Mouse (Mus musculus) naive thymus-derived CD4-positive, alpha-beta T cell, adult 2 months (primary cell): Measurements from ENCODE around the gene Rcan1.
"Not testable (repeated sequence)": the region's sequence is repeated elsewhere in the genome, so short reads cannot be mapped to it uniquely, and the experiment has no call there.

Experiments
- DNase-seq: peaks from one replicate; pipeline ENCODE4 v3.0.0-alpha.2; 2011; ENCODE audit warnings: low read depth

The Rcan1 gene

GRCm38 (mm10) chr16:92470706-92471105 is at the start of gene Rcan1:
Gene Rcan1, minus strand, starts transcription at chr16:92470867.
- DNase-seq: no peak

GRCm38 (mm10) chr16:92519820-92520492 is 49.3 kb upstream of the Rcan1 start:
- peak; percentile 60 for DNase-seq

- no peak for DNase-seq
Observed at GRCm38 (mm10) chr16:92518718-92519117, 48.1 kb upstream of the Rcan1 start.

- no peak for DNase-seq
Observed at GRCm38 (mm10) chr16:92516139-92516538, 45.5 kb upstream of the Rcan1 start.

- not testable (repeated sequence) for DNase-seq
Observed at GRCm38 (mm10) chr16:92514896-92515295, 44.2 kb upstream of the Rcan1 start.

GRCm38 (mm10) chr16:92511773-92512391 is 41.2 kb upstream of the Rcan1 start:
- peak; percentile 53 for DNase-seq

- no peak for DNase-seq
Observed at GRCm38 (mm10) chr16:92510835-92511772, 40.4 kb upstream of the Rcan1 start.

GRCm38 (mm10) chr16:92507573-92507972 is 36.9 kb upstream of the Rcan1 start:
- no peak for DNase-seq

- DNase-seq: no peak
Observed at GRCm38 (mm10) chr16:92503105-92503504, 32.4 kb upstream of the Rcan1 start.

GRCm38 (mm10) chr16:92500534-92500933 is 29.9 kb upstream of the Rcan1 start:
- no peak for DNase-seq

GRCm38 (mm10) chr16:92499324-92499723 is 28.7 kb upstream of the Rcan1 start:
- no peak for DNase-seq

GRCm38 (mm10) chr16:92498589-92498981 is 27.9 kb upstream of the Rcan1 start:
- DNase-seq: no peak

- no peak for DNase-seq
Observed at GRCm38 (mm10) chr16:92497851-92498588, 27.4 kb upstream of the Rcan1 start.

- DNase-seq: no peak
Observed at GRCm38 (mm10) chr16:92489356-92489755, 18.7 kb upstream of the Rcan1 start.

- no peak for DNase-seq
Observed at GRCm38 (mm10) chr16:92488456-92488855, 17.8 kb upstream of the Rcan1 start.

GRCm38 (mm10) chr16:92487489-92487888 is 16.8 kb upstream of the Rcan1 start:
- peak; percentile 62 for DNase-seq

- DNase-seq: no peak
Observed at GRCm38 (mm10) chr16:92487086-92487485, 16.4 kb upstream of the Rcan1 start.

- no peak for DNase-seq
Observed at GRCm38 (mm10) chr16:92485436-92485835, 14.8 kb upstream of the Rcan1 start, which contains the start of gene Clic6. Gene Clic6, plus strand, starts transcription at chr16:92485736.

- DNase-seq: peak; percentile 45
Observed at GRCm38 (mm10) chr16:92478561-92479150, 8.0 kb upstream of the Rcan1 start.

- DNase-seq: no peak
Observed at GRCm38 (mm10) chr16:92475093-92475860, 4.6 kb upstream of the Rcan1 start.

GRCm38 (mm10) chr16:92472898-92473297 is 2.2 kb upstream of the Rcan1 start:
- DNase-seq: no peak
